Mouse (Mus musculus): ENCODE results near the gene Sdsl.

GRCm38 (mm10) chr5:120431649-120432485, 40.7 kb downstream of the Sdsl start, which contains the start of gene Lhx5:
- TF ChIP-seq CTCF (IDR thresholded peaks at IDR 0.05; ENCODE audit: insufficient read depth, low read depth, low read length) (no peak), POLR2A (IDR thresholded peaks at IDR 0.05; ENCODE audit: insufficient read depth, low read depth, low read length) (no peak)

All from olfactory bulb, adult 2 months (tissue).